Mouse (Mus musculus) kidney, postnatal 0 days (tissue): Measurements from ENCODE around the gene Mtmr14. TPM values are rescaled to one million over a fixed set of nuclear protein-coding genes. Genes with fewer than 3 reads are reported as not detected.

Source experiments
- ATAC-seq: fragments of 200-750 bp; cut with Nextera tagmentation; replicated peaks from 2 replicates; pipeline ENCODE4 v1.8.0; 2017; ENCODE audit warnings: low read depth, moderate number of reproducible peaks, moderate TSS enrichment, moderate library complexity; ENCODE audit not compliant: low FRiP score
- DNase-seq: peaks from one replicate; pipeline ENCODE4 v3.0.0-alpha.2; 2016; ENCODE audit warnings: low spot score
- H3K27ac ChIP-seq: fragments of 300-500 bp; sonication (generic); 2 replicates; pipeline ENCODE4 v1.5.1; 2014; ENCODE audit warnings: mild to moderate bottlenecking
- H3K27me3 ChIP-seq: fragments of 300-500 bp; sonication (generic); 2 replicates; pipeline ENCODE4 v1.6.1; 2014; ENCODE audit warnings: low read length, mixed read lengths; ENCODE audit not compliant: insufficient read depth
- H3K36me3 ChIP-seq: fragments of 300-500 bp; sonication (generic); 2 replicates; pipeline ENCODE4 v1.6.1; 2014; ENCODE audit warnings: low read length, mixed read lengths; ENCODE audit not compliant: insufficient read depth
- H3K4me1 ChIP-seq: fragments of 300-500 bp; sonication (generic); replicated peaks from 2 replicates; pipeline ENCODE4 v1.6.1; 2014; ENCODE audit warnings: antibody characterized with exemption, low read length, mixed read lengths; ENCODE audit not compliant: insufficient read depth
- H3K4me2 ChIP-seq: fragments of 300-500 bp; sonication (generic); 2 replicates; pipeline ENCODE4 v1.6.1; 2014; ENCODE audit warnings: mild to moderate bottlenecking, low read length, moderate library complexity, mixed read lengths
- H3K4me3 ChIP-seq: fragments of 300-500 bp; sonication (generic); replicated peaks from 2 replicates; pipeline ENCODE4 v1.5.1; 2014; ENCODE audit warnings: low read depth, low read length
- H3K9ac ChIP-seq: fragments of 300-500 bp; sonication (generic); 2 replicates; pipeline ENCODE4 v1.6.1; 2014; ENCODE audit warnings: low read depth, low read length
- H3K9me3 ChIP-seq: fragments of 300-500 bp; sonication (generic); replicated peaks from 2 replicates; pipeline ENCODE4 v1.6.1; 2016; ENCODE audit warnings: low read length, inconsistent platforms, mixed read lengths
- CTCF ChIP-seq: IDR thresholded peaks from 2 replicates; pipeline ENCODE4 v1.5.1; 2016; ENCODE audit warnings: antibody characterized with exemption, low read depth, mild to moderate bottlenecking, moderate library complexity
- WGBS: fragments of 180-500 bp; shearing (Covaris S2); extraction: QIAGEN DNeasy Blood & Tissue Kit; methylation state at CpG from one replicate; pipeline ENCODE4 v1.1.7; 2014; 5-methylcytosine and 5-hydroxymethylcytosine counted together
- polyA plus RNA-seq: library from polyadenylated mRNA; unstranded; fragments of >200 nt; fragmentation: Nextera tagmentation; extraction: Ambion mirVana; gene quantifications from 2 replicates; pipeline ENCODE4 v1.2.1, GENCODE M21; 2015

The Mtmr14 gene
- polyA plus RNA-seq, 1 experiment from 2014 or later = 33.7 TPM

GRCm38 (mm10) chr6:113225798-113226197 is 11.8 kb upstream of the Mtmr14 start:
- no peaks in the 10 kb centered on the region for H3K27me3 ChIP-seq
- DNase-seq (no peak), ATAC-seq (no peak)
- no peaks in the 10 kb centered on the region for H3K4me1 ChIP-seq
- no peaks in the 10 kb centered on the region for H3K9me3 ChIP-seq
- H3K36me3 ChIP-seq = no peaks in the 10 kb centered on the region
- TF ChIP-seq CTCF = no peak
- no peak overlapping the region for H3K27ac ChIP-seq
- H3K9ac ChIP-seq = no peak overlapping the region
- no peak overlapping the region for H3K4me2 ChIP-seq
- 63% methylated on average over 4 of the region's 4 CpGs for WGBS
- no peak overlapping the region for H3K4me3 ChIP-seq

GRCm38 (mm10) chr6:113226705-113227104 is 10.9 kb upstream of the Mtmr14 start:
- H3K9ac ChIP-seq = no peak overlapping the region
- no peak overlapping the region for H3K4me2 ChIP-seq
- DNase-seq (no peak), ATAC-seq (no peak)
- no peak overlapping the region for H3K4me3 ChIP-seq
- no peaks in the 10 kb centered on the region for H3K9me3 ChIP-seq
- no peaks in the 10 kb centered on the region for H3K4me1 ChIP-seq
- no peaks in the 10 kb centered on the region for H3K36me3 ChIP-seq
- H3K27ac ChIP-seq = no peak overlapping the region
- no peaks in the 10 kb centered on the region for H3K27me3 ChIP-seq
- no peak for TF ChIP-seq CTCF

- ATAC-seq = no peak
- Histone ChIP-seq H3K36me3 (0 out of 2 replicates have a peak, but pooled peaks cover 2% of the 10 kb centered on the region), H3K9me3 (no peaks in the 10 kb centered on the region), H3K27ac (no peak overlapping the region), H3K9ac (no peak overlapping the region), H3K4me2 (no peak overlapping the region), H3K4me1 (peaks cover 13% of the 10 kb centered on the region), H3K27me3 (no peaks in the 10 kb centered on the region), H3K4me3 (no peak overlapping the region)
- WGBS = 63% methylated on average over 5 of the region's 5 CpGs
- DNase-seq = no peak
- no peak for TF ChIP-seq CTCF
These were observed 2.5 kb upstream of the Mtmr14 start for GRCm38 (mm10) chr6:113235141-113235540.

GRCm38 (mm10) chr6:113238442-113238841 is 799 bp downstream of the Mtmr14 start:
- peak overlapping the region; percentile 93 for H3K4me2 ChIP-seq
- WGBS = 25% methylated on average over 6 of the region's 6 CpGs
- H3K9me3 ChIP-seq = no peaks in the 10 kb centered on the region
- H3K27ac ChIP-seq = no peak overlapping the region; the same call in 1 of the 2 replicates
- H3K4me1 ChIP-seq = peaks cover 13% of the 10 kb centered on the region
- 0 out of 2 replicates have a peak, but pooled peaks cover 8% of the 10 kb centered on the region for H3K36me3 ChIP-seq
- no peaks in the 10 kb centered on the region for H3K27me3 ChIP-seq
- TF ChIP-seq CTCF = no peak
- DNase-seq (peak; percentile 10), ATAC-seq (no peak)
- peak overlapping the region; percentile 87 for H3K9ac ChIP-seq
- H3K4me3 ChIP-seq = peak overlapping the region; percentile 96

GRCm38 (mm10) chr6:113242753-113243152 is 5.1 kb downstream of the Mtmr14 start:
- Histone ChIP-seq H3K4me3 (no peak overlapping the region), H3K27me3 (no peaks in the 10 kb centered on the region), H3K4me1 (peaks cover 9% of the 10 kb centered on the region), H3K9me3 (no peaks in the 10 kb centered on the region), H3K9ac (no peak overlapping the region), H3K36me3 (peaks cover 22% of the 10 kb centered on the region; the same call in 1 of the 2 replicates), H3K27ac (no peak overlapping the region), H3K4me2 (no peak overlapping the region)
- WGBS = 68% methylated on average over 1 of the region's 1 CpGs
- DNase-seq = peak; percentile 3
- no peak for TF ChIP-seq CTCF
- ATAC-seq = 0 out of 2 replicates have a peak, but pooled peaks have one; percentile 23

GRCm38 (mm10) chr6:113245585-113245984 is 7.9 kb downstream of the Mtmr14 start:
- ATAC-seq (no peak), DNase-seq (no peak)
- WGBS = 90% methylated on average over 2 of the region's 2 CpGs
- H3K4me2 ChIP-seq = no peak overlapping the region
- H3K27me3 ChIP-seq = no peaks in the 10 kb centered on the region
- peaks cover 27% of the 10 kb centered on the region; the same call in 1 of the 2 replicates for H3K36me3 ChIP-seq
- no peaks in the 10 kb centered on the region for H3K4me1 ChIP-seq
- no peak overlapping the region for H3K27ac ChIP-seq
- no peak for TF ChIP-seq CTCF
- H3K9me3 ChIP-seq = no peaks in the 10 kb centered on the region
- H3K9ac ChIP-seq = no peak overlapping the region
- H3K4me3 ChIP-seq = no peak overlapping the region

GRCm38 (mm10) chr6:113250786-113251185 is 13.1 kb downstream of the Mtmr14 start:
- WGBS = 84% methylated on average over 5 of the region's 5 CpGs
- ATAC-seq (no peak), DNase-seq (no peak)
- no peak for TF ChIP-seq CTCF
- no peaks in the 10 kb centered on the region for H3K9me3 ChIP-seq
- H3K27ac ChIP-seq = no peak overlapping the region
- H3K4me1 ChIP-seq = no peaks in the 10 kb centered on the region
- H3K4me3 ChIP-seq = no peak overlapping the region
- H3K27me3 ChIP-seq = no peaks in the 10 kb centered on the region
- H3K36me3 ChIP-seq = peaks cover 37% of the 10 kb centered on the region
- no peak overlapping the region for H3K4me2 ChIP-seq
- H3K9ac ChIP-seq = no peak overlapping the region
